Mouse (Mus musculus) lung, postnatal 0 days (tissue): ENCODE data around the gene Cpsf2. TPM values are rescaled to one million over a fixed set of nuclear protein-coding genes. Genes with fewer than 3 reads are reported as not detected.

Source experiments
- ATAC-seq: fragments of 200-750 bp; cut with Nextera tagmentation; 2 replicates; pipeline ENCODE4 v1.8.0; 2017; ENCODE audit warnings: moderate library complexity
- DNase-seq: peaks from one replicate; pipeline ENCODE4 v3.0.0-alpha.2; 2016; ENCODE audit warnings: low spot score
- H3K27ac ChIP-seq: fragments of 300-500 bp; sonication (generic); 2 replicates; pipeline ENCODE4 v1.5.1; 2014; ENCODE audit warnings: antibody characterized with exemption, mild to moderate bottlenecking, low read length, mixed read lengths
- H3K27me3 ChIP-seq: fragments of 300-500 bp; sonication (generic); replicated peaks from 2 replicates; pipeline ENCODE4 v1.6.1; 2014; ENCODE audit warnings: low read length, mixed read lengths; ENCODE audit not compliant: insufficient read depth
- H3K36me3 ChIP-seq: fragments of 300-500 bp; sonication (generic); 2 replicates; pipeline ENCODE4 v1.6.1; 2014; ENCODE audit warnings: low read length, mixed read lengths; ENCODE audit not compliant: insufficient read depth
- H3K4me1 ChIP-seq: fragments of 300-500 bp; sonication (generic); 2 replicates; pipeline ENCODE4 v1.6.1; 2014; ENCODE audit warnings: antibody characterized with exemption, low read depth, low read length, mixed read lengths; ENCODE audit not compliant: insufficient read depth
- H3K4me2 ChIP-seq: fragments of 300-500 bp; sonication (generic); replicated peaks from 2 replicates; pipeline ENCODE4 v1.6.1; 2014; ENCODE audit warnings: low read depth, mild to moderate bottlenecking, low read length, moderate library complexity, mixed read lengths
- H3K4me3 ChIP-seq: fragments of 300-500 bp; sonication (generic); 2 replicates; pipeline ENCODE4 v1.5.1; 2014; ENCODE audit warnings: low read depth, low read length
- H3K9ac ChIP-seq: fragments of 300-500 bp; sonication (generic); replicated peaks from 2 replicates; pipeline ENCODE4 v1.6.1; 2014; ENCODE audit warnings: low read depth, mild to moderate bottlenecking
- H3K9me3 ChIP-seq: fragments of 300-500 bp; sonication (generic); 2 replicates; pipeline ENCODE4 v1.6.1; 2016; ENCODE audit warnings: low read length, mixed read lengths
- CTCF ChIP-seq: IDR thresholded peaks from 2 replicates; pipeline ENCODE4 v1.5.1; 2016; ENCODE audit warnings: antibody characterized with exemption, mild to moderate bottlenecking
- EP300 ChIP-seq: IDR thresholded peaks from 2 replicates; pipeline ENCODE4 v1.6.1; 2016; ENCODE audit warnings: antibody characterized with exemption, mild to moderate bottlenecking, control low read depth
- WGBS: fragments of 180-500 bp; shearing (Covaris S2); extraction: QIAGEN DNeasy Blood & Tissue Kit; methylation state at CpG from one replicate; pipeline ENCODE4 v1.1.7; 2014; 5-methylcytosine and 5-hydroxymethylcytosine counted together
- polyA plus RNA-seq: library from polyadenylated mRNA; unstranded; fragments of >200 nt; fragmentation: Nextera tagmentation; extraction: Ambion mirVana; gene quantifications from 2 replicates; pipeline ENCODE4 v1.2.1, GENCODE M21; 2015

The Cpsf2 gene
- polyA plus RNA-seq, 1 experiment from 2014 or later, result 13.6 TPM

GRCm38 (mm10) chr12:102041699-102042098 is 65.9 kb downstream of the Cpsf2 start:
- DNase-seq, result no peak
- no peaks in the 10 kb centered on the region for H3K4me1 ChIP-seq
- 31% methylated on average over 2 of the region's 2 CpGs for WGBS
- H3K27ac ChIP-seq, result no peak overlapping the region
- no peak overlapping the region for H3K9ac ChIP-seq
- no peak for ATAC-seq
- no peak for TF ChIP-seq EP300
- no peak for TF ChIP-seq CTCF
- H3K36me3 ChIP-seq, result no peaks in the 10 kb centered on the region
- no peak overlapping the region for H3K4me2 ChIP-seq
- H3K27me3 ChIP-seq, result no peaks in the 10 kb centered on the region
- H3K9me3 ChIP-seq, result no peaks in the 10 kb centered on the region
- no peak overlapping the region for H3K4me3 ChIP-seq

- no peak overlapping the region for H3K9ac ChIP-seq
- H3K9me3 ChIP-seq, result no peaks in the 10 kb centered on the region
- no peak overlapping the region for H3K27ac ChIP-seq
- TF ChIP-seq CTCF (no peak), EP300 (no peak)
- H3K27me3 ChIP-seq, result no peaks in the 10 kb centered on the region
- H3K36me3 ChIP-seq, result no peaks in the 10 kb centered on the region
- WGBS, result 61% methylated on average over 7 of the region's 7 CpGs
- H3K4me3 ChIP-seq, result no peak overlapping the region
- DNase-seq, result no peak
- H3K4me1 ChIP-seq, result no peaks in the 10 kb centered on the region
- H3K4me2 ChIP-seq, result no peak overlapping the region
- ATAC-seq, result no peak
Measured at GRCm38 (mm10) chr12:102042247-102042646, 66.5 kb downstream of the Cpsf2 start.

GRCm38 (mm10) chr12:102043840-102044239 is 68.1 kb downstream of the Cpsf2 start:
- DNase-seq, result peak; percentile 70
- ATAC-seq, result peak; percentile 94
- Histone ChIP-seq H3K4me2 (no peak overlapping the region), H3K4me3 (no peak overlapping the region), H3K9me3 (no peaks in the 10 kb centered on the region), H3K4me1 (no peaks in the 10 kb centered on the region), H3K36me3 (no peaks in the 10 kb centered on the region), H3K9ac (no peak overlapping the region), H3K27me3 (no peaks in the 10 kb centered on the region), H3K27ac (no peak overlapping the region)
- WGBS, result 40% methylated on average over 5 of the region's 5 CpGs
- TF ChIP-seq EP300 (peak; percentile 79), CTCF (no peak)

- H3K9ac ChIP-seq, result no peak overlapping the region
Measured at GRCm38 (mm10) chr12:102054155-102054554, 78.4 kb downstream of the Cpsf2 start.

GRCm38 (mm10) chr12:102055758-102056157 is 80.0 kb downstream of the Cpsf2 start:
- no peak for ATAC-seq
- 91% methylated on average over 10 of the region's 10 CpGs for WGBS
- no peaks in the 10 kb centered on the region for H3K4me1 ChIP-seq

More at GRCm38 (mm10) chr12:102054155-102054554, 78.4 kb downstream of the Cpsf2 start:
- no peak for TF ChIP-seq EP300
- TF ChIP-seq CTCF, result peak; percentile 46
- Histone ChIP-seq H3K36me3 (no peaks in the 10 kb centered on the region), H3K4me3 (no peak overlapping the region), H3K4me2 (no peak overlapping the region), H3K9me3 (no peaks in the 10 kb centered on the region), H3K27me3 (no peaks in the 10 kb centered on the region), H3K27ac (no peak overlapping the region), H3K4me1 (no peaks in the 10 kb centered on the region)
- DNase-seq (no peak), ATAC-seq (no peak)
- WGBS, result 89% methylated on average over 4 of the region's 4 CpGs

More at GRCm38 (mm10) chr12:102055758-102056157, 80.0 kb downstream of the Cpsf2 start:
- Histone ChIP-seq H3K4me2 (no peak overlapping the region), H3K9me3 (no peaks in the 10 kb centered on the region), H3K9ac (no peak overlapping the region), H3K27ac (no peak overlapping the region), H3K4me3 (no peak overlapping the region), H3K36me3 (no peaks in the 10 kb centered on the region), H3K27me3 (no peaks in the 10 kb centered on the region)
- no peak for TF ChIP-seq EP300
- no peak for TF ChIP-seq CTCF
- DNase-seq, result no peak

Other genes with a start within 250 kb of the Cpsf2 start
- gene Fbln5, start 156.9 kb upstream of the Cpsf2 start, polyA plus RNA-seq, result 408 and 420 TPM in 2 replicates
- 30.8 and 33.4 TPM in 2 replicates for gene Trip11, start 62.7 kb upstream of the Cpsf2 start, polyA plus RNA-seq
- gene Atxn3, start 17.7 kb upstream of the Cpsf2 start, polyA plus RNA-seq, result 14.1 and 15.3 TPM in 2 replicates
- 10.2 and 10.7 TPM in 2 replicates for gene Slc24a4, start 152.7 kb downstream of the Cpsf2 start, polyA plus RNA-seq